Mouse (Mus musculus) CH12.LX (cell line): Measurements from ENCODE around the gene Cntrl. TPM values are rescaled to one million over a fixed set of nuclear protein-coding genes. Genes with fewer than 3 reads are reported as not detected.

Experiments
- DNase-seq: peaks from one replicate; pipeline ENCODE4 v3.0.0-alpha.2; 2013; ENCODE audit errors: extremely low read depth
- H3K27ac ChIP-seq: 2 replicates; pipeline ENCODE4 v1.5.1; 2012; ENCODE audit warnings: low read depth, mild to moderate bottlenecking, control low read depth, moderate library complexity; ENCODE audit not compliant: insufficient read depth
- H3K27me3 ChIP-seq: replicated peaks from 2 replicates; pipeline ENCODE3; 2012; ENCODE audit warnings: inconsistent platforms
- H3K36me3 ChIP-seq, 2 experiments: replicated peaks in 1 of 2; 2 replicates each; pipeline versions ENCODE3 to v1.6.1; 2012; ENCODE audit warnings: inconsistent platforms in 1 of 2, low read length in 1 of 2, mild to moderate bottlenecking in 1 of 2, mixed read lengths in 1 of 2, moderate library complexity in 1 of 2; ENCODE audit not compliant: control insufficient read depth in 1 of 2, insufficient read depth in 1 of 2
- H3K4me1 ChIP-seq, 2 experiments: 2 replicates each; pipeline ENCODE4 v1.6.1; 2012; ENCODE audit warnings: inconsistent platforms in 1 of 2, moderate library complexity in 1 of 2; ENCODE audit not compliant: insufficient read depth in 2 of 2, control insufficient read depth in 1 of 2
- H3K4me2 ChIP-seq: 2 replicates; pipeline ENCODE4 v1.6.1; 2012; ENCODE audit warnings: low read depth, mild to moderate bottlenecking, control low read depth; ENCODE audit not compliant: poor library complexity, insufficient read depth, severe bottlenecking
- H3K4me3 ChIP-seq, 3 experiments: fragments of 150-350 bp in 1 of 3; sonication (generic) in 1 of 3; replicated peaks in 1 of 3; 2 replicates each; pipeline versions ENCODE3 to v1.5.1; 2011 to 2012; ENCODE audit warnings: low read depth in 2 of 3, low read length in 2 of 3, mild to moderate bottlenecking in 2 of 3, moderate library complexity in 2 of 3, control low read depth in 1 of 3, improper control_type of control experiment in 1 of 3, inconsistent platforms in 1 of 3, mixed read lengths in 1 of 3; ENCODE audit not compliant: poor library complexity in 1 of 3
- H3K79me2 ChIP-seq: replicated peaks from 2 replicates; pipeline ENCODE4 v1.6.1; 2012; ENCODE audit warnings: mild to moderate bottlenecking, moderate library complexity; ENCODE audit not compliant: control insufficient read depth, poor library complexity, insufficient read depth, severe bottlenecking; ENCODE audit errors: extremely low read depth
- H3K9ac ChIP-seq: 2 replicates; pipeline ENCODE4 v1.6.1; 2012; ENCODE audit warnings: low read depth, mild to moderate bottlenecking, control low read depth, moderate library complexity; ENCODE audit not compliant: insufficient read depth
- H3K9me3 ChIP-seq: replicated peaks from 2 replicates; pipeline ENCODE3; 2012; ENCODE audit warnings: low read length, inconsistent platforms, mixed read lengths
- BHLHE40 ChIP-seq: IDR thresholded peaks from 2 replicates; pipeline ENCODE4 v1.6.1; 2011; ENCODE audit warnings: mild to moderate bottlenecking, low read depth, low read length, improper control_type of control experiment
- CHD1 ChIP-seq: IDR thresholded peaks from 2 replicates; pipeline ENCODE4 v1.6.1; 2012; ENCODE audit warnings: low read depth, low read length, improper control_type of control experiment, inconsistent platforms
- CHD2 ChIP-seq: IDR thresholded peaks from 2 replicates; pipeline ENCODE4 v1.6.1; 2011; ENCODE audit warnings: low read length, improper control_type of control experiment
- CTCF ChIP-seq, 2 experiments: IDR thresholded peaks in 1 of 2; conservative IDR thresholded peaks in 1 of 2; 2 replicates each; pipeline ENCODE4 v1.5.1; 2011 to 2012; ENCODE audit warnings: low read depth in 2 of 2, low read length in 2 of 2, improper control_type of control experiment in 1 of 2, inconsistent platforms in 1 of 2, mild to moderate bottlenecking in 1 of 2, moderate library complexity in 1 of 2
- E2F4 ChIP-seq: IDR thresholded peaks from 2 replicates; pipeline ENCODE4 v1.6.1; 2011; ENCODE audit warnings: low read depth, low read length, improper control_type of control experiment; ENCODE audit not compliant: insufficient replicate concordance
- ELF1 ChIP-seq: IDR thresholded peaks from 2 replicates; pipeline ENCODE4 v1.6.1; 2014; ENCODE audit warnings: low read depth, mild to moderate bottlenecking, inconsistent platforms, low read length, improper control_type of control experiment
- EP300 ChIP-seq: IDR thresholded peaks from 2 replicates; pipeline ENCODE4 v1.6.1; 2011; ENCODE audit warnings: low read length, improper control_type of control experiment
- ETS1 ChIP-seq: conservative IDR thresholded peaks from 2 replicates; pipeline ENCODE4 v1.6.1; 2012; ENCODE audit warnings: low read depth, mild to moderate bottlenecking, inconsistent platforms, low read length, improper control_type of control experiment, moderate library complexity
- GABPA ChIP-seq: IDR thresholded peaks from 2 replicates; pipeline ENCODE4 v1.6.1; 2012; ENCODE audit warnings: low read depth, low read length, improper control_type of control experiment, inconsistent platforms; ENCODE audit not compliant: insufficient replicate concordance
- HCFC1 ChIP-seq: IDR thresholded peaks from 2 replicates; pipeline ENCODE4 v1.6.1; 2012; ENCODE audit warnings: low read depth, mild to moderate bottlenecking, inconsistent platforms, low read length, improper control_type of control experiment
- IRF4 ChIP-seq: IDR thresholded peaks from 2 replicates; pipeline ENCODE4 v1.6.1; 2014; ENCODE audit warnings: low read depth, mild to moderate bottlenecking, inconsistent platforms, low read length, improper control_type of control experiment
- JUN ChIP-seq: IDR thresholded peaks from 2 replicates; pipeline ENCODE4 v1.6.1; 2011; ENCODE audit warnings: low read depth, mild to moderate bottlenecking, low read length, improper control_type of control experiment, moderate library complexity; ENCODE audit not compliant: insufficient read depth
- JUND ChIP-seq: conservative IDR thresholded peaks from 2 replicates; pipeline ENCODE4 v1.6.1; 2011; ENCODE audit warnings: low read depth, low read length, improper control_type of control experiment
- KAT2A ChIP-seq: IDR thresholded peaks from 2 replicates; pipeline ENCODE4 v1.6.1; 2012; ENCODE audit warnings: low read length, improper control_type of control experiment, inconsistent platforms; ENCODE audit not compliant: insufficient replicate concordance
- MAFK ChIP-seq: IDR thresholded peaks from 2 replicates; pipeline ENCODE4 v1.6.1; 2011; ENCODE audit warnings: low read length, improper control_type of control experiment; ENCODE audit not compliant: insufficient replicate concordance
- MAX ChIP-seq: IDR thresholded peaks from 2 replicates; pipeline ENCODE4 v1.6.1; 2011; ENCODE audit warnings: low read length, improper control_type of control experiment
- MAZ ChIP-seq: IDR thresholded peaks from 2 replicates; pipeline ENCODE4 v1.6.1; 2012; ENCODE audit warnings: low read depth, mild to moderate bottlenecking, inconsistent platforms, low read length, improper control_type of control experiment, moderate library complexity
- MEF2A ChIP-seq: IDR thresholded peaks from 2 replicates; pipeline ENCODE4 v1.6.1; 2014; ENCODE audit warnings: low read depth, mild to moderate bottlenecking, inconsistent platforms, low read length, improper control_type of control experiment, borderline replicate concordance
- MXI1 ChIP-seq: IDR thresholded peaks from 2 replicates; pipeline ENCODE4 v1.6.1; 2011; ENCODE audit warnings: mild to moderate bottlenecking, low read depth, low read length, improper control_type of control experiment
- MYC ChIP-seq: IDR thresholded peaks from 2 replicates; pipeline ENCODE4 v1.6.1; 2011; ENCODE audit warnings: low read depth, mild to moderate bottlenecking, improper control_type of control experiment, low read length
- NELFE ChIP-seq: IDR thresholded peaks from 2 replicates; pipeline ENCODE4 v1.6.1; 2011; ENCODE audit warnings: low read depth, low read length, improper control_type of control experiment
- NRF1 ChIP-seq: IDR thresholded peaks from 2 replicates; pipeline ENCODE4 v1.6.1; 2014; ENCODE audit warnings: low read depth, mild to moderate bottlenecking, inconsistent platforms, low read length, improper control_type of control experiment, moderate library complexity
- PAX5 ChIP-seq: IDR thresholded peaks from 2 replicates; pipeline ENCODE4 v1.6.1; 2012; ENCODE audit warnings: low read length, inconsistent platforms, mixed read lengths
- POLR2A ChIP-seq: IDR thresholded peaks from 2 replicates; pipeline ENCODE4 v1.6.1; 2011; ENCODE audit warnings: low read depth, mild to moderate bottlenecking, improper control_type of control experiment, low read length
- POLR2AphosphoS2 ChIP-seq: IDR thresholded peaks from 2 replicates; pipeline ENCODE4 v1.6.1; 2011; ENCODE audit warnings: low read depth, low read length, improper control_type of control experiment
- RAD21 ChIP-seq: IDR thresholded peaks from 2 replicates; pipeline ENCODE4 v1.6.1; 2011; ENCODE audit warnings: low read depth, mild to moderate bottlenecking, low read length, improper control_type of control experiment, moderate library complexity
- RCOR1 ChIP-seq: conservative IDR thresholded peaks from 2 replicates; pipeline ENCODE4 v1.6.1; 2012; ENCODE audit warnings: low read depth, mild to moderate bottlenecking, inconsistent platforms, low read length, improper control_type of control experiment
- SIN3A ChIP-seq: IDR thresholded peaks from 2 replicates; pipeline ENCODE4 v1.6.1; 2012; ENCODE audit warnings: low read length, improper control_type of control experiment, inconsistent platforms
- SMC3 ChIP-seq: IDR thresholded peaks from 2 replicates; pipeline ENCODE4 v1.6.1; 2011; ENCODE audit warnings: low read depth, low read length, improper control_type of control experiment
- TBP ChIP-seq: conservative IDR thresholded peaks from 2 replicates; pipeline ENCODE4 v1.6.1; 2011; ENCODE audit warnings: low read depth, low read length, improper control_type of control experiment
- TCF12 ChIP-seq: IDR thresholded peaks from 2 replicates; pipeline ENCODE4 v1.6.1; 2014; ENCODE audit warnings: low read depth, mild to moderate bottlenecking, inconsistent platforms, low read length, improper control_type of control experiment
- UBTF ChIP-seq: IDR thresholded peaks from 2 replicates; pipeline ENCODE4 v1.6.1; 2012; ENCODE audit warnings: low read depth, mild to moderate bottlenecking, inconsistent platforms, low read length, improper control_type of control experiment, moderate library complexity
- USF1 ChIP-seq: IDR thresholded peaks from 2 replicates; pipeline ENCODE4 v1.6.1; 2014; ENCODE audit warnings: low read depth, mild to moderate bottlenecking, inconsistent platforms, low read length, improper control_type of control experiment
- USF2 ChIP-seq: conservative IDR thresholded peaks from 2 replicates; pipeline ENCODE4 v1.6.1; 2011; ENCODE audit warnings: low read depth, low read length, improper control_type of control experiment
- ZC3H11A ChIP-seq: IDR thresholded peaks from 2 replicates; pipeline ENCODE4 v1.6.1; 2012; ENCODE audit warnings: low read depth, mild to moderate bottlenecking, inconsistent platforms, low read length, improper control_type of control experiment
- ZKSCAN1 ChIP-seq: IDR thresholded peaks from 2 replicates; pipeline ENCODE4 v1.6.1; 2012; ENCODE audit warnings: low read depth, inconsistent platforms, low read length, improper control_type of control experiment, borderline replicate concordance
- ZMIZ1 ChIP-seq: IDR thresholded peaks from 2 replicates; pipeline ENCODE4 v1.6.1; 2012; ENCODE audit warnings: low read depth, mild to moderate bottlenecking, inconsistent platforms, low read length, improper control_type of control experiment
- ZNF384 ChIP-seq: IDR thresholded peaks from 2 replicates; pipeline ENCODE4 v1.6.1; 2012; ENCODE audit warnings: low read depth, low read length, improper control_type of control experiment, inconsistent platforms
- dilution Hi-C: fragments of 300-500 bp; cut with MboI; formaldehyde crosslinking; loops from 2 replicates; pipeline ENCODE4 v1.14.3; 2020; ENCODE audit warnings: low sequenced_read_pairs; ENCODE audit not compliant: extremely low pct_unique_long_range_greater_than_20kb, extremely low pct_ligation_motif_present
- in situ Hi-C: fragments of 300-500 bp; cut with MboI; formaldehyde crosslinking; loops from 3 replicates; pipeline ENCODE4 v1.14.3; 2019; ENCODE audit warnings: low sequenced_read_pairs, low pct_ligation_motif_present, low pct_unique_long_range_greater_than_20kb, mixed read lengths
- polyA plus RNA-seq: library from polyadenylated mRNA; unstranded; fragments of >175 nt; gene quantifications from 2 replicates; pipeline ENCODE4 v1.2.1, GENCODE M21; 2012; ENCODE audit warnings: low read depth; ENCODE audit not compliant: insufficient read length
- total RNA-seq, 2 experiments: library from RNA; depleted of rRNA; stranded (reverse); fragments of 300-350 nt in 1 of 2; fragments of >200 nt in 1 of 2; gene quantifications; 2 replicates each; pipeline ENCODE4 v1.2.3; 2012 to 2014

Gene Cntrl
- total and polyA plus RNA-seq, 3 experiments, result 55.6 to 69.7 (median 64.5) TPM

DNA sequence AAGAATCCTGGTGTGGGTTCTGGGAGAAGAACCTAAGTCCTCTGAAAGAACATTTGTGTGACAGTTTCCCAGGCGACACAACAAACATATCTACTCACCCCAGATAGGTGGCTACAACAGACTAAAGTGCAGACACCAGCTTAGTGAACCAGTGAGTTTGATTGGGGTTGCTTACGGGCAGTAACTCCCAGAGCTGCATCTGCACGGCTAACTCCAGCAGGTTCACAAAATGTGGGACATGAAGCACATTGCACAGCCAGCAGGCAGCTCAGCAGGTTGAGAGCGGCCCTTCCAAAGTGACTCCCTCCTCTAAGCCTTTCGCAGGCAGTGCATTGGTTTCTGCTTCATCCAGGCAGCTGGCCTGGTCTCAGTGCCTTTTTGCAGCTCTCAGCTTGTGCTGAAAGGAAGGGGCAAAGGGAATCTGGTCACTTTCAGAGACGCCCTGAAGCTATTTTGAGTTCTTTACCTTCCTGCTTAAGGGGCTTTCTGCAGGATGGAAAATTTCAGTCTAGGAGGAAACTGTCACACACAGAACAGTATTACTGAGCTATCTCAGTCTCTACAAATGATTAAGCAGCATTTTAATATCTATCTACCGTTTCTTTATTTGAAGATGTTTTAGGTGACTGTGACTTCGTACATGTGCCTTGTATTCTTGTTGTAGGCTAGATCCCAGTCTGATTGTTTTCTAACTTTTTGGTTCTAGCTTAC is 44.7 kb downstream of the Cntrl start:
- Histone ChIP-seq H3K4me2 (no peak overlapping the region; the same call in 1 of the 2 replicates), H3K9ac (no peak overlapping the region; the same call in 1 of the 2 replicates), H3K4me3 (no peak overlapping the region), H3K36me3 (peaks cover 73 to 96% of the 10 kb centered on the region in 2 experiments), H3K27me3 (no peaks in the 10 kb centered on the region), H3K4me1 (peaks cover 21 to 74% of the 10 kb centered on the region in 2 experiments), H3K9me3 (no peaks in the 10 kb centered on the region), H3K27ac (peak overlapping the region; percentile 85), H3K79me2 (peaks cover 4% of the 10 kb centered on the region; the same call in 1 of the 2 replicates)
- in situ Hi-C loops, result no loop called here
- TF ChIP-seq MXI1, result no peak; the same call in 1 of the 2 replicates
- TF ChIP-seq SIN3A, result peak; percentile 65
- TF ChIP-seq USF1, result no peak
- TF ChIP-seq NELFE, result no peak
- TF ChIP-seq CHD1, result 0 out of 2 replicates have a peak, but pooled peaks have one; percentile 23
- TF ChIP-seq CHD2, result peak; percentile 79
- TF ChIP-seq GABPA, result no peak
- TF ChIP-seq ZC3H11A, result no peak
- TF ChIP-seq MAFK, result 0 out of 2 replicates have a peak, but pooled peaks have one; percentile 55
- no peak for TF ChIP-seq CTCF (conservative IDR thresholded peaks at IDR 0.05 in 1 of 2, IDR thresholded peaks at IDR 0.05 in 1 of 2; ENCODE audit: low read depth in 2 of 2, low read length in 2 of 2)
- TF ChIP-seq ETS1, result peak; percentile 82
- no peak for TF ChIP-seq MAX
- TF ChIP-seq TBP, result no peak
- TF ChIP-seq ZNF384, result no peak
- TF ChIP-seq PAX5, result no peak
- TF ChIP-seq KAT2A, result no peak
- TF ChIP-seq USF2, result no peak
- TF ChIP-seq NRF1, result no peak
- no peak for TF ChIP-seq E2F4
- TF ChIP-seq UBTF, result peak; percentile 51; the same call in 1 of the 2 replicates
- TF ChIP-seq MEF2A, result peak; percentile 98
- TF ChIP-seq JUN, result peak; percentile 93
- TF ChIP-seq RAD21, result no peak
- 0 out of 2 replicates have a peak, but pooled peaks have one; percentile 16 for TF ChIP-seq POLR2A
- TF ChIP-seq ZKSCAN1, result no peak
- TF ChIP-seq IRF4, result peak; percentile 98
- TF ChIP-seq SMC3, result no peak
- TF ChIP-seq MYC, result peak; percentile 86
- TF ChIP-seq POLR2AphosphoS2, result no peak
- no peak for TF ChIP-seq MAZ
- TF ChIP-seq TCF12, result peak; percentile 82
- TF ChIP-seq EP300, result peak; percentile 98
- peak; percentile 96 for TF ChIP-seq JUND
- no peak for TF ChIP-seq HCFC1
- TF ChIP-seq ELF1, result no peak
- peak; percentile 74 for TF ChIP-seq BHLHE40
- TF ChIP-seq RCOR1, result peak; percentile 89
- TF ChIP-seq ZMIZ1, result no peak
- dilution Hi-C loops, result no loop called here
- DNase-seq, result peak; percentile 73
